Mouse (Mus musculus) brown adipose tissue, adult 24 weeks (tissue): Measurements from ENCODE around the gene Nat8f6. TPM values are rescaled to one million over a fixed set of nuclear protein-coding genes. Genes with fewer than 3 reads are reported as not detected.
"Not testable (repeated sequence)": the region's sequence is repeated elsewhere in the genome, so short reads cannot be mapped to it uniquely, and the experiment has no call there.

Experiments used
- H3K27ac ChIP-seq: fragments of 200-500 bp; replicated peaks from 2 replicates; pipeline ENCODE4 v1.5.1; 2012; ENCODE audit warnings: low read depth, mild to moderate bottlenecking, low read length
- H3K4me1 ChIP-seq: fragments of 200-500 bp; 2 replicates; pipeline ENCODE4 v1.6.1; 2012; ENCODE audit warnings: low read length, mixed read lengths; ENCODE audit not compliant: control insufficient read depth, insufficient read depth, insufficient read length
- H3K4me3 ChIP-seq: fragments of 200-500 bp; 2 replicates; pipeline ENCODE4 v1.5.1; 2012; ENCODE audit warnings: low read depth, mild to moderate bottlenecking, low read length, moderate library complexity; ENCODE audit not compliant: insufficient read depth
- polyA plus RNA-seq: library from polyadenylated mRNA; stranded (reverse); fragments of >200 nt; gene quantifications from 2 replicates; pipeline ENCODE4 v1.2.4, GENCODE M21; 2012; ENCODE audit not compliant: missing spikeins, insufficient read depth, insufficient read length

Gene Nat8f6
- polyA plus RNA-seq, 1 experiment = not detected

DNA sequence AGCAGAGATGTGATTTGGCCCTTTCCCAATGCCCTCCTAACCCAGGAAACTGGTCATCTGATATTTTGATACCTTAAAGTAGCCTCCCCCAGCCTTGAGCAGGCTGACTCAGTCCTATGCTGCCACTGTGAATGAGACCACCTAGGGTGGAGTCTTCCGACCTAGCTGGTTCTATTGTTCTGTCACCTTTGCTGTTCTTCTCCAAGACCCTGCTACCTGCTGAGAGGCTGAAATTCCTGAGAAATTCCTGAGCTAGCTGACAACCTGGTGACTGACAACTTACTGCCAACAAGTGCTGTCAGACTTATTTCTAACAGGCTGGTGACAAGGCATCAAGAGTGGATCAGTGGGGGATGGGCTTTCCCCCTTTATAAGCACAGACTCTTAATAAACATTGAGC is 2.4 kb downstream of the Nat8f6 start:
- Histone ChIP-seq H3K4me1 (no peaks in the 10 kb centered on the region), H3K27ac (no peak overlapping the region), H3K4me3 (no peak overlapping the region)

DNA sequence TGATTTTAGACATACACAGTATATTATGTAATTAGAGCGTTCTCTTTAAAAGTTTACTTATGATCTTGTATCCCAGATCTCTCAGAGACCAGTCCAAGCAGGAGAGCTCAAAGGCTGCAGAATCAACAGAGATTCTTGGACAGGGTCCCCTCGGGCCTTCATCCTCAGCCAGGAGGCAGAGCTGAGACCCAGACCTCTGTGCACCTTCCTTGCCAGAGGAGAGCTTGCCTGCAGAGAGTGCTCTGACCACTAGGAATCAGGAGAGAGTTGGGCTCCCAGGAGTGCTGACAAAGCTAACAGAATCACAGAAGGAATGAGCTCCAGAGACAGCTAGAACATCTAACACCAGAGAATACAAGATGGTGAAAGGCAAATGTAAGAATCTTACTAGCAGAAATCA is 7.4 kb downstream of the Nat8f6 start:
- no peak overlapping the region for H3K27ac ChIP-seq
- no peak overlapping the region for H3K4me3 ChIP-seq

DNA sequence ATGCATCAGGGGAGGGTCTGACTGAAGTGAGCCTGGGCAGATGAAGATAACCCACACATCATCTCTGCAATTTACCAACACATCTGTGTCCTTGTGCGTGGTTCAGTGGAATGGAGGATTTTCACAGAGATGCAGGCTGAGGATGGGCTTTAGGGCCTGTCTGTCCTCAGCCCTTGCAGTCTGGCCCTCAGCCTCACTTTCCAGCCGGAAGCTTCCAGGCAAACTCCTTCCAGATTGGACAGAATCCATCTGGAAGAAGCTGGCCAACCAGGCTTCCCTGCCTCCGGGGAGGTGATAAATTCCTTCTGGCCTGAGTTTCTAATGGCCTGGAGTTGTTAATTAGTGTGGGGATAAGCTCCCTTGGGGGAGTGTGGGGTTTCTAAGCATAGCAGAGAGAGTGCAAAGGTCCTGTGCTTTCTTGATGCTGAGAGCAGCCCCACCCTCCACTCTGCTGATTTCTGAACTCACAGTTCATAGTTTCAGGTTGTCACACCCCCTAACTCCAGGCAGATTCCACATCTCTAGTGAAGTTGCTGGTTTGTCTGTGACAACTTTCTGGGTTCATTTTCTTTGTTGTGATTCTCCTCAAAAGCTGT is 9.7 kb downstream of the Nat8f6 start:
- H3K4me1 ChIP-seq, H3K27ac ChIP-seq, H3K4me3 ChIP-seq: not testable (repeated sequence)

More for the DNA sequence above, 7.4 kb downstream of the Nat8f6 start:
- H3K4me1 ChIP-seq = no peaks in the 10 kb centered on the region

DNA sequence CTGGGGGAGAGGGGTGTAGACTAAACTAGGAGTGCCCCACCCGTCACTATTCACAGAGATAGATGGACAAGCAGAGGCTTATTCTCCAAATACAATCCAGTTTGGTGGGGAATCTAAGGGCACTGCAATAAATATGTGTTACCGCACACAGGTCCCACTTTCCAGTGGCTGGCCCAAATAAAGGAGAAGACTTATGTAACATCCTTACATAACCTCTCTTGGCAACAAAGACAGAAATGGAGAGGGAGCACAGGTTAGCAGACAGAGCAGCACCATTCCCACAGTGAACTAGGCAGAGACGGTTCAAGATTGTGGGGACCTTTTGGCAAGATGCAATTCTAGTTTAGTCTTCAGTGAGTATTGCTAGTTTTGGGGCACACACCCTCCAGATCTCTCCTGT is 10.2 kb downstream of the Nat8f6 start:
- H3K27ac ChIP-seq, H3K4me3 ChIP-seq: not testable (repeated sequence)

DNA sequence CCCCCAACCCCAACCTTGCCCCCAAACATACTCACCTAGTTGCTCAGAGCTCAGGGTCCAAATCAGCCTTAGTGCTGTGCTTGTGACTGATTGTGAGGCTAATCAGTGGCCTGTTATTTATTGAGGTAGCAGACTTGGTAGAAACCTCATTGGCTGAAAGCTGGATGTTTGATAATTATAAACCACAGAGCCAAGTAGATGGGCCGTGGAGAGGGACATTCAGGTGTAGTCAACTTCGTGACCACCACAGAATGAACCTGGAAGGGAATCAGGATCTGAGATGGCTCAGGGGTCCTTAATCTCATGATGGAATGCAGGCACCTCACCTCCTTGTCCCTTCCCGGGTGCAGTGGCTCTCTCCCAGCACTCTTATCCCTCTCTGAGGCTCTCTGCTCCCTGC is 11.0 kb downstream of the Nat8f6 start:
- not testable (repeated sequence) for H3K4me3 ChIP-seq, H3K4me1 ChIP-seq, H3K27ac ChIP-seq

More for the DNA sequence above, 10.2 kb downstream of the Nat8f6 start:
- not testable (repeated sequence) for H3K4me1 ChIP-seq

DNA sequence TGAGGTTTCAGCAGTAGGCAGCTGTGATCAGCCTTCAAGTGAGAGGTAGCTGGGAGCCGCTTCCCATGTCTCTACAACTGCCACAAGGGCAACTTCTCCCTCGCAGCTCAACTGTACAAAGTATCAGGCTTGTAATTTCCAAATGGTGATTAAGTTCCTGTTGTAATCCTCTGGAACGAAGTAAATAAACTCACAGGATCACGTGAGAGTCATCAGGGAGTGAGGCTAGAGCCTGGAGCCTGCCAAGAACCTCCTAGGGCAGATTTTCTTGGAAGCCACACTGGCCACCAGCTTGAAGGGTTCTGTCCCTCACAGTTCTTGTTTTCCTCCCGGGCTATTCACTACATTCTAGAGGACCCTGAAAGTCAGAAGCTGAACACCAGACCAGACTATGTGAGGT is 17.6 kb downstream of the Nat8f6 start:
- not testable (repeated sequence) for H3K4me3 ChIP-seq, H3K27ac ChIP-seq

DNA sequence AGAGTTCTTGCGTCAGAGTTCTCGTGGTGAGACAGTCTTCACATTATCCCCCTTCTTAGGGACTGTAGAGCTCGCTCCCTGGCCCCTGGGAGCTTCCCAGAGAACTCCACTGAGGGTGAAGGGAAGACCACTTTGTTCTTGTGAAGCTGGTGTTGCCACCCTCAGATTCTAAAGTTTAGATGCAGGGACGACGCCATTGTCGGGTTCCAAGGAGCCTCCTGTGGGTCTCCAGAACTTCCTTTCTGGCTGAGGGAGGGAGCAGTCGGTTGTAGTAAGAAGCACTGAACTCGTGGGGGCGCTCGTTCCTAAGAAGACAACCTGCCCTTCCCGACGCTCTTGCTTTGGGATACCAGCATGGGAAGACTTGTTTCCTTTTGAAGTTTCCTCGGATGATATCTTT is 55.2 kb downstream of the Nat8f6 start, which contains the start of gene Nat8f3:
Gene Nat8f3 (minus strand): TSS at position 223 of the 400 bp plus-strand sequence.
- not testable (repeated sequence) for H3K27ac ChIP-seq, H3K4me1 ChIP-seq, H3K4me3 ChIP-seq

More for the DNA sequence above, 17.6 kb downstream of the Nat8f6 start:
- not testable (repeated sequence) for H3K4me1 ChIP-seq

DNA sequence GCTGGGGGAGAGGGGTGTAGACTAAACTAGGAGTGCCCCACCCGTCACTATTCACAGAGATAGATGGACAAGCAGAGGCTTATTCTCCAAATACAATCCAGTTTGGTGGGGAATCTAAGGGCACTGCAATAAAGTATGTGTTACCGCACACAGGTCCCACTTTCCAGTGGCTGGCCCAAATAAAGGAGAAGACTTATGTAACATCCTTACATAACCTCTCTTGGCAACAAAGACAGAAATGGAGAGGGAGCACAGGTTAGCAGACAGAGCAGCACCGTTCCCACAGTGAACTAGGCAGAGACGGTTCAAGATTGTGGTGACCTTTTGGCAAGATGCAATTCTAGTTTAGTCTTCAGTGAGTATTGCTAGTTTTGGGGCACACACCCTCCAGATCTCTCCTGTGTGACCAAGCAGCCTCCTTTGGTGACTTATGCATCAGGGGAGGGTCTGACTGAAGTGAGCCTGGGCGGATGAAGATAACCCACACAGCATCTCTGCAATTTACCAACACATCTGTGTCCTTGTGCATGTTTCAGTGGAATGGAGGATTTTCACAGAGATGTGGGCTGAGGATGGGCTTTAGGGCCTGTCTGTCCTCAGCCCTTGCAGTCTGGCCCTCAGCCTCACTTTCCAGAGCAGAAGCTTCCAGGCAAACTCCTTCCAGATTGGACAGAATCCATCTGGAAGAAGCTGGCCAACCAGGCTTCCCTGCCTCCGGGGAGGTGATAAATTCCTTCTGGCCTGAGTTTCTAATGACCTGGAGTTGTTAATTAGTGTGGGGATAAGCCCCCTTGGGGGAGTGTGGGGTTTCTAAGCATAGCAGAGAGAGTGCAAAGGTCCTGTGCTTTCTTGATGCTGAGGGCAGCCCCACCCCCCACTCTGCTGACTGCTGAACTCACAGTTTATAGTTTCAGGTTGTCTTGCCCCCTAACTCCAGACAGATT is 57.4 kb downstream of the Nat8f6 start:
- not testable (repeated sequence) for H3K4me3 ChIP-seq, H3K4me1 ChIP-seq, H3K27ac ChIP-seq

DNA sequence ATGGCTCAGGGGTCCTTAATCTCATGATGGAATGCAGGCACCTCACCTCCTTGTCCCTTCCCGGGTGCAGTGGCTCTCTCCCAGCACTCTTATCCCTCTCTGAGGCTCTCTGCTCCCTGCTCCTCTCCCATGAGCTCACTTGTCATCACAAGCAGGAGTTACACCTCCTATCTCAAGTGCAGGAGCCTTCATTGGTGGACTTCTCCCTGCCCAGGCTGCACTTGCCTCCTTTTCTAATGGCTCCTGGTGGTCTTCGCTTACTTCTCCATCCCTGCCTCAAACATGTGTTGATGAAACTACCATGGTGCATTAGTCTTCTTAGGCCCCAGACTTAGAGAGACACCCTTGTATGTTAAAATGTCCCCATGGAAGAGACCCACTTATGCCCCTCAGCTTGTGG is 58.1 kb downstream of the Nat8f6 start:
- H3K27ac ChIP-seq, H3K4me1 ChIP-seq, H3K4me3 ChIP-seq: not testable (repeated sequence)

Other genes with a start within 250 kb of the Nat8f6 start
- gene Alms1, start 233.4 kb downstream of the Nat8f6 start, polyA plus RNA-seq = 0.59 and 0.71 TPM in 2 replicates
- gene Nat8f7, start 107.7 kb downstream of the Nat8f6 start, polyA plus RNA-seq = not detected in 2 replicates
- gene Nat8f3, start 55.2 kb downstream of the Nat8f6 start, polyA plus RNA-seq = 0.67 TPM in 1 of 2 replicates, not detected in the other
- gene Nat8f5, start within 50 bp of the Nat8f6 start, polyA plus RNA-seq = not detected in 2 replicates
- gene Nat8, start 11.1 kb upstream of the Nat8f6 start, polyA plus RNA-seq = not detected in 2 replicates
- gene Nat8f2, start 48.2 kb upstream of the Nat8f6 start, polyA plus RNA-seq = not detected in 2 replicates
- 0.55 and 0.75 TPM in 2 replicates for gene Nat8f4, start 83.9 kb upstream of the Nat8f6 start, polyA plus RNA-seq
- 10.1 and 19.7 TPM in 2 replicates for gene Tprkb, start 90.9 kb upstream of the Nat8f6 start, polyA plus RNA-seq
- gene Nat8f1, start 94.7 kb upstream of the Nat8f6 start, polyA plus RNA-seq = 11.6 and 12.2 TPM in 2 replicates
- gene Dusp11, start 140.7 kb upstream of the Nat8f6 start, polyA plus RNA-seq = 31.9 and 39.0 TPM in 2 replicates
- gene Figla, start 195.2 kb upstream of the Nat8f6 start, polyA plus RNA-seq = not detected in 2 replicates
- gene Add2, start 207.7 kb upstream of the Nat8f6 start, polyA plus RNA-seq = not detected in 2 replicates